Mouse (Mus musculus) liver, embryonic 15.5 days (tissue): ENCODE data around the gene Spock2. TPM values are rescaled to one million over a fixed set of nuclear protein-coding genes. Genes with fewer than 3 reads are reported as not detected.
A peak's percentile ranks its signal among the peaks of the same experiment; 100 is the strongest.

Experiments used
- ATAC-seq: fragments of 200-750 bp; cut with Nextera tagmentation; 2 replicates; pipeline ENCODE4 v1.8.0; 2017; ENCODE audit warnings: moderate number of reproducible peaks, mild to moderate bottlenecking, moderate library complexity; ENCODE audit not compliant: insufficient read depth
- H3K27ac ChIP-seq: fragments of 300-500 bp; sonication (generic); replicated peaks from 2 replicates; pipeline ENCODE4 v1.5.1; 2015; ENCODE audit warnings: mild to moderate bottlenecking, inconsistent platforms
- H3K27me3 ChIP-seq: fragments of 300-500 bp; sonication (generic); 2 replicates; pipeline ENCODE4 v1.6.1; 2015; ENCODE audit warnings: mild to moderate bottlenecking, inconsistent platforms
- H3K36me3 ChIP-seq: fragments of 300-500 bp; sonication (generic); replicated peaks from 2 replicates; pipeline ENCODE4 v1.6.1; 2015; ENCODE audit warnings: moderate library complexity, mild to moderate bottlenecking, inconsistent platforms
- H3K4me1 ChIP-seq: fragments of 300-500 bp; sonication (generic); replicated peaks from 2 replicates; pipeline ENCODE4 v1.6.1; 2015; ENCODE audit warnings: inconsistent platforms
- H3K4me2 ChIP-seq: fragments of 300-500 bp; sonication (generic); 2 replicates; pipeline ENCODE4 v1.6.1; 2015; ENCODE audit warnings: moderate library complexity, mild to moderate bottlenecking, inconsistent platforms
- H3K4me3 ChIP-seq: fragments of 300-500 bp; sonication (generic); replicated peaks from 2 replicates; pipeline ENCODE4 v1.5.1; 2015; ENCODE audit warnings: mild to moderate bottlenecking, inconsistent platforms
- H3K9ac ChIP-seq: fragments of 300-500 bp; sonication (generic); 2 replicates; pipeline ENCODE4 v1.6.1; 2015; ENCODE audit warnings: moderate library complexity, mild to moderate bottlenecking, inconsistent platforms
- H3K9me3 ChIP-seq: fragments of 300-500 bp; sonication (generic); replicated peaks from 2 replicates; pipeline ENCODE4 v1.6.1; 2016; ENCODE audit warnings: inconsistent platforms
- WGBS: fragments of 180-500 bp; shearing (Covaris S2); methylation state at CpG from one replicate; pipeline ENCODE4 v1.1.7; 2015; ENCODE audit warnings: mixed read lengths; ENCODE audit not compliant: insufficient replicate concordance; 5-methylcytosine and 5-hydroxymethylcytosine counted together
- polyA plus RNA-seq: library from polyadenylated mRNA; unstranded; fragments of >200 nt; fragmentation: Nextera tagmentation; extraction: Ambion mirVana; gene quantifications from 2 replicates; pipeline ENCODE4 v1.2.1, GENCODE M21; 2015

Gene Spock2
- polyA plus RNA-seq: 0.09 and 0.10 TPM in 2 replicates

DNA sequence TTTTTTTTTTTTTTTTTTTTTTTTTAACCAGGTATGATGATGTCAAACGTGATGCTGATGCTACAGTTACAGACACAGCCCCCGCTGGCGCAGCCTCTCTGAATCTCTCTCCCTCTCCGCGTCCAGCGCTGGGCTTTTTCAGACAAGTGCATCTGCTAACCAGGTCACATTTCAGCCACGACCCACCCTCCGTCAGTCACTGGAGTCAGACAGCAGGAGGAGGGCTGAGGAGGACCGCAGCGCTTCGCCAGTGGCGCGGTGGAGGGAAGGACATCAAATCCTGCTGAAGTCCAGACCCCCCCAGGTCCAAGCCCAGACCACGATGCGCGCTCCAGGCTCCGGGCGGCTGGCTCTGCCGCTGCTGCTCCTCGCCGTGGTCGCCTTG, at the start of gene Spock2:
Spock2 (plus strand) TSS at position 74 of the 385 bp plus-strand sequence.
- Histone ChIP-seq H3K4me3 (peak within 1 kb of the TSS; percentile 40), H3K27me3 (peaks cover 77% of the 10 kb centered on the region), H3K4me1 (peaks cover 12% of the 10 kb centered on the region), H3K9me3 (no peaks in the 10 kb centered on the region), H3K27ac (no peak within 1 kb of the TSS), H3K36me3 (no peaks in the 10 kb centered on the region), H3K4me2 (peak within 1 kb of the TSS; percentile 62), H3K9ac (no peak within 1 kb of the TSS)
- WGBS: under 1% methylated on average over 22 of the region's 22 CpGs
- ATAC-seq: no peak

DNA sequence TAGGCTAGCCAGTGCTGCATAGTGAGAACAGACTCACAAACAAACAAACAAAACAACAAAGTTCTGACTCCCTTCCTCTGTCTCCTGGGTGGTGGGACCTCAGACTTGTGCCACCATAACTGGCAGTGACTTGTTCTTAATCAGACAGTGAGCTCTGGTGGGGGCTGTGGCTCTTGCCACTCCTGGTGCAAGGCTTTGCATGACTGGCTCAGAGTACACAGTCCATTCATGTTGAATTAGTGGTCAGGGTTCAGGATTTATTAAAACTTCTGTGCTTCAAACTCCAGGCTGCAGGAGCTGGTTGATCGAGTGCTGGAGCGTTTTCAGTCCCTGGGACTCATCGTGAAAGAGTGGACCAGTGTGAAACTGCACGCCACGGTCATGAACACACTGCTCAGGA, 43.8 kb upstream of the Spock2 start:
- no peaks in the 10 kb centered on the region for H3K36me3 ChIP-seq
- no peak overlapping the region for H3K4me3 ChIP-seq
- ATAC-seq: no peak
- no peak overlapping the region for H3K4me2 ChIP-seq
- peaks cover 8% of the 10 kb centered on the region for H3K4me1 ChIP-seq
- no peaks in the 10 kb centered on the region for H3K27me3 ChIP-seq
- no peak overlapping the region for H3K9ac ChIP-seq
- no peaks in the 10 kb centered on the region for H3K9me3 ChIP-seq
- no peak overlapping the region for H3K27ac ChIP-seq
- 80% methylated on average over 5 of the region's 5 CpGs for WGBS

DNA sequence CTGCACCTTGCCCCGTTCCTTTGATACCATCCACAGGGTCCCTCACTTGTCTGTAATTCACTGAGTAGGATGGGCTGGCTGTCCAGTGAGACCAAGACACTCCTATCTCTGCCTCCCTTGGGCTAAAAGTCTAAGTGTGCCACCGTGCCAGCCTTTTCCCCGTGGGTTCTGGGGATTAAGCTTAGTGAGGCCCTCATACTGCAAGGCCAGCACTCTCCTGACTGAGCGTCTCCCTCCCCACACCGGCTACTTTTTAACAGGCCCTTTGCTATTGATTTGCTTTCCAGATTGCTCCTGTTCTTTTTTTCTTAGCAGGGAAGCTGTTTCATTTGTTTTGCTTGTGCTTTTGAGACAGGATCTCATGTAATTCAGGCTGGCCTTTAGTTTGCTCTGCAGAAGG, 43.1 kb upstream of the Spock2 start:
- H3K4me2 ChIP-seq: no peak overlapping the region
- no peak overlapping the region for H3K27ac ChIP-seq
- H3K9ac ChIP-seq: no peak overlapping the region
- no peaks in the 10 kb centered on the region for H3K9me3 ChIP-seq
- no peak overlapping the region for H3K4me3 ChIP-seq
- H3K27me3 ChIP-seq: no peaks in the 10 kb centered on the region
- WGBS: 57% methylated on average over 5 of the region's 5 CpGs
- H3K4me1 ChIP-seq: peaks cover 8% of the 10 kb centered on the region
- no peak for ATAC-seq
- H3K36me3 ChIP-seq: no peaks in the 10 kb centered on the region

DNA sequence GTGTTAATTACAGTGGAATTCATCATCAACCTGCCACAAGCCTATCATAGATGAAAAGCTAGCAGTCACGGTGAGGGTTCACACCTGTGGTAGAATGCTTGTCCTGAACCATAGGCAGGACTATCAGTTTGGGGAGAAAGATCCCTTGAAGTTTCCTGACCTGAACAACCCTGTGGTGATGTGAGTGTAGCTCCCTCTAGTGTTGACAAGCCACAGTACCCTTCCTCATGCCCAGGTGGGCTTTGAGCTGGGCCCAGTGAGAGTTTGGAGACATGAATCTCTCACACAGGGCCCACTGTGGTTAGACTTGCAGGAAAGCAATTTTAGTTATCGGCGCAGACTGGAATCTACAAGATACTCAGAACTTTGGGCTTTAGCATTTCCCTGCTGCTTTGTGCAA, 39.5 kb upstream of the Spock2 start:
- peaks cover 8% of the 10 kb centered on the region for H3K4me1 ChIP-seq
- no peak overlapping the region for H3K4me3 ChIP-seq
- 66% methylated on average over 3 of the region's 3 CpGs for WGBS
- H3K4me2 ChIP-seq: no peak overlapping the region
- H3K9ac ChIP-seq: no peak overlapping the region
- H3K27ac ChIP-seq: no peak overlapping the region
- no peaks in the 10 kb centered on the region for H3K36me3 ChIP-seq
- ATAC-seq: no peak
- H3K27me3 ChIP-seq: no peaks in the 10 kb centered on the region
- no peaks in the 10 kb centered on the region for H3K9me3 ChIP-seq

DNA sequence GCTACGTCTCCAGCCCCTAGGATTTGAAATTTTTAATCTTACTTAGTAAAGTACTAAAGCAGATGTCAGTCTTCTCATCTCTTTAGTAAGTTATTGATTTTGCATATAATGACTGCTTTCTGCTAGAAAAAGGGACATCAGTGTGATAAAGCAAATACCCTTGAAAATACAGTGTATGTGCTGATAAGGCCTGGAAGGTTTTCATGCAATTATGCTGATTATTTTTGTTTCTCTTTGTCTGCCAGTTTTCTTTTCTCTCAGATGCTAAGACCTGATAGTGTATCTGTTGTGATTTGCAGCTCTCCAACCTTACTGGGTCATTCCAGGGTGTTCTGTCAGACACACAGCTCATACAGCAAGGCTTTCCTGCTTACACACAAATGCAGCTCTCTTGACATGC, 30.9 kb upstream of the Spock2 start:
- no peak overlapping the region for H3K27ac ChIP-seq
- no peak overlapping the region for H3K4me2 ChIP-seq
- WGBS: 68% methylated on average over 1 of the region's 1 CpGs
- H3K4me1 ChIP-seq: peaks cover 48% of the 10 kb centered on the region
- no peaks in the 10 kb centered on the region for H3K9me3 ChIP-seq
- H3K9ac ChIP-seq: no peak overlapping the region
- H3K36me3 ChIP-seq: no peaks in the 10 kb centered on the region
- ATAC-seq: no peak
- H3K4me3 ChIP-seq: no peak overlapping the region
- H3K27me3 ChIP-seq: no peaks in the 10 kb centered on the region

DNA sequence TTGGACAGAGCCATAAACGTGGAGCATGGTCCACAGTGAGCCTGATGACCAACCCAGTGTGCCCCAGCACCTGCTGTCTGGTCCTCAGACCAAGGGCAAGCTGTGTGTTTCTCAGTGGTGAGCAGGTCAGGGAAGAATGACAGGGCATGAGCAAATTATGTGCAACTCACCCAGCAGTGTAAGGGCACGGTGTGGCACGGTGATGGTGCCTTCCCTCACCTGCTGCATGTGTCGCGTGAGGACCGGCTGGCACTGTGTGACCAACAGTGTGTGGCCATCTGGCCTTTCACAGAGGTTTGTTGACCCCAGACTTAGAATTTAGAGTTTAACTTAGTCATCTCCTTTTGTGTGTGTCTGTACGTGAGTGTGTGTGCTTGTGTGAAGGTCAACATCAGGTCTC, 28.8 kb upstream of the Spock2 start:
- Histone ChIP-seq H3K9ac (0 out of 2 replicates have a peak overlapping the region, but pooled peaks have one; percentile 13), H3K4me1 (peaks cover 66% of the 10 kb centered on the region)

DNA sequence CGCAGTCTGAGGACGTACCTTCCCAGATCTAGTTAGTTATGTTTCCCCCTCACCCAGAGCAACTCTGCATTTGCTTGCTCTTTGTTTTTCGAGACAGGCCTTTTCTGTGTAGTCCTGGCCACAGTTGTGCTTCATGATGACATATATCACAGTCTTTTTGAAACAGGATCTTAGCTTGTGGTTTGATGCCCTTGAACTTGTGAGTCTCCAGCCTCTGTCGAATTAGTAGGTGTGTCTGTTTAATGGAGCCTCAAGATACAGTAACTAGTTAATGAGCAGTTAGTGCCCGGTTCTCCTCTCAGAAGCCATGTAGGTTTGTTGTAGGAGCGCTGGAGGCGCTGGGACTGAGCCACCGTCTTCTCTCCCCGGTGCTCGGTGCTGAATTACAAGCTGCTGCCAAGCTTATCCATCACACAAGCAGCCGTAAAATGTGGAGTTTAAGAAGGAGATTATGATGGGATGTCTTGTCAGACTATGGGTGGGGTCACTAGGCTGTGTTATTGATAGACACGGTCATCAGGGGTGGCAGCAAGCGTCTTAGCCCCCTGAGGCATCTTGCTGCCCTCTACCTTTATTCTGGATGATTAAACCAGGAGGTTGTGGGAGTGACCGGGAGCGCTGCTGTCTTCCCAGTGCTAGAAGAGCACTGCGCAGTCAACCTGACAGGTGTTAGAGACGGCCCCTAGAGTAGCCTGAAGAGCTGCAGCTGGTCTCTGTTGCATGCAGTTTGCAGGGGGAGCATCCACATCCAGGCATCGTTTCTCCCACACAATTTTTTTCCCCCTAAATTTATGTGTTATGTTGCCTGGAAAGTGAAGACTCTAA, 28.1 kb upstream of the Spock2 start:
- WGBS: 26% methylated on average over 18 of the region's 18 CpGs
- H3K27ac ChIP-seq: peak overlapping the region; percentile 88

More for the DNA sequence above, 28.8 kb upstream of the Spock2 start:
- peak overlapping the region; percentile 74 for H3K4me2 ChIP-seq
- H3K9me3 ChIP-seq: no peaks in the 10 kb centered on the region
- no peaks in the 10 kb centered on the region for H3K36me3 ChIP-seq
- H3K27me3 ChIP-seq: no peaks in the 10 kb centered on the region
- peak overlapping the region; percentile 88 for H3K27ac ChIP-seq
- WGBS: 87% methylated on average over 7 of the region's 7 CpGs
- no peak overlapping the region for H3K4me3 ChIP-seq
- no peak for ATAC-seq

DNA sequence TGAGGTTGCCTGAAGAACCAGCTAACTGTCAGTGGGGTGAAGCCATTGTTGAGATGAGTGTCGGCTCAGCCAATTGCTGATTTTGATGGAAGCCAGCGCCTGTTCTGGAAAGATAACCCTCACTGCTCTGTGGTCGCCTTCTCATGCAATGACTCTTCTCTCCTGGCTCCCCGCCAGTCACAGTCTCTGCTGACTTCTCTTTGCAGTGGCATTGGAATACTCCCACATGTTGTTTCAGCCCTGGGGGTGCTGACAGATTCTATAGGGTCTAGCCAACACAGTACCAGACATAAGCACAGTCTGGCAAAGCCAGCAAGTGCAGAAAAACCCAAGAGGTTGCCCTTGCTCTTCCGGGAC, 27.5 kb upstream of the Spock2 start:
- WGBS: 25% methylated on average over 5 of the region's 5 CpGs
- H3K27ac ChIP-seq: peak overlapping the region; percentile 88
- H3K9ac ChIP-seq: peak overlapping the region; percentile 26; the same call in 1 of the 2 replicates
- H3K4me2 ChIP-seq: peak overlapping the region; percentile 74
- no peaks in the 10 kb centered on the region for H3K9me3 ChIP-seq
- no peaks in the 10 kb centered on the region for H3K27me3 ChIP-seq
- ATAC-seq: peak; percentile 89
- H3K4me3 ChIP-seq: peak overlapping the region; percentile 32
- H3K4me1 ChIP-seq: peaks cover 75% of the 10 kb centered on the region
- no peaks in the 10 kb centered on the region for H3K36me3 ChIP-seq

More for the DNA sequence above, 28.1 kb upstream of the Spock2 start:
- Histone ChIP-seq H3K9me3 (no peaks in the 10 kb centered on the region), H3K9ac (peak overlapping the region; percentile 9; the same call in 1 of the 2 replicates), H3K4me1 (peaks cover 74% of the 10 kb centered on the region), H3K4me2 (peak overlapping the region; percentile 74), H3K4me3 (peak overlapping the region; percentile 32), H3K27me3 (no peaks in the 10 kb centered on the region), H3K36me3 (no peaks in the 10 kb centered on the region)
- ATAC-seq: peak; percentile 86

DNA sequence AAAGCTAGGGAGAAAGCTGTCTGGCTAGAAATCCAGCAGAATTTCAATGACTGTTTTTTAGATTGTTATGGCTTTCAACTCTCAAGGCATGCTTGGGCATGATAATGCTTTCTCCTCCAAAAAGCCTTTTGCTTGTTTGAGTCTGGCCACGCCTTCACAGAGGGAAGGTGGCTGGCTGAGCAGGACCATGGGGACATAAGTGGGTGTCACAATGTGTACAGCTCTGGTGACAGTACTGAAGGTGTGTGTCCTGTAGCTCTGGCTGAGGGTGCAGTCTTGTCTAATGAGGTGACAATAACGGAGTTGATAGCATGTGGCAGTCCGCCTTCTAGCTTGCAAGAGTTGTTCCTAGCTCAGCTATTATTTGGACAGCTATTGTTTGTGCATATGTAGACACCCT, 25.8 kb upstream of the Spock2 start:
- Histone ChIP-seq H3K27ac (peak overlapping the region; percentile 88), H3K4me3 (no peak overlapping the region), H3K4me2 (peak overlapping the region; percentile 17; the same call in 1 of the 2 replicates), H3K27me3 (no peaks in the 10 kb centered on the region), H3K9me3 (no peaks in the 10 kb centered on the region), H3K4me1 (peaks cover 75% of the 10 kb centered on the region), H3K9ac (no peak overlapping the region), H3K36me3 (no peaks in the 10 kb centered on the region)
- WGBS: 27% methylated on average over 3 of the region's 3 CpGs
- ATAC-seq: peak; percentile 16; the same call in 1 of the 2 replicates

DNA sequence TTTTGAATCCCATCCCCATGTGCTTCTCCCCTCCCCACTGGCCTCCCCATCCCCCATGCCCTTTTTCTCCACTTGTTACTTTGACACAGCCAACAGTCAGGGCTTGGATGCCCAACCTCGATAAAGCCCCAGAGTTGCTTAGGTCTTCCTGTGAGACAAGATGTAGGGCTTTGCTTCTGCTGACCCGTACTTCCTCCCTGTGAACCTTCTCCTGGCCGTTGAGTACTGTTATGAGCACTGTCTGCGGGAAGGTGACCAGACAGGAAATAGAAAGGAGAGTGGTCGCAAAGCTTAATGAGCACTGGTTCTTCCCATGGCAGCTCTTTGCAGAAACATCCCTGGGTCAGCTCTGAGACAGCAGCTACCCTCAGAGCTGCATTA, 25.4 kb upstream of the Spock2 start:
- H3K4me2 ChIP-seq: peak overlapping the region; percentile 17; the same call in 1 of the 2 replicates
- H3K4me1 ChIP-seq: peaks cover 72% of the 10 kb centered on the region
- no peaks in the 10 kb centered on the region for H3K9me3 ChIP-seq
- H3K4me3 ChIP-seq: no peak overlapping the region
- H3K27ac ChIP-seq: peak overlapping the region; percentile 88
- no peak for ATAC-seq
- H3K9ac ChIP-seq: no peak overlapping the region
- no peaks in the 10 kb centered on the region for H3K36me3 ChIP-seq
- WGBS: 6% methylated on average over 5 of the region's 5 CpGs
- H3K27me3 ChIP-seq: no peaks in the 10 kb centered on the region

DNA sequence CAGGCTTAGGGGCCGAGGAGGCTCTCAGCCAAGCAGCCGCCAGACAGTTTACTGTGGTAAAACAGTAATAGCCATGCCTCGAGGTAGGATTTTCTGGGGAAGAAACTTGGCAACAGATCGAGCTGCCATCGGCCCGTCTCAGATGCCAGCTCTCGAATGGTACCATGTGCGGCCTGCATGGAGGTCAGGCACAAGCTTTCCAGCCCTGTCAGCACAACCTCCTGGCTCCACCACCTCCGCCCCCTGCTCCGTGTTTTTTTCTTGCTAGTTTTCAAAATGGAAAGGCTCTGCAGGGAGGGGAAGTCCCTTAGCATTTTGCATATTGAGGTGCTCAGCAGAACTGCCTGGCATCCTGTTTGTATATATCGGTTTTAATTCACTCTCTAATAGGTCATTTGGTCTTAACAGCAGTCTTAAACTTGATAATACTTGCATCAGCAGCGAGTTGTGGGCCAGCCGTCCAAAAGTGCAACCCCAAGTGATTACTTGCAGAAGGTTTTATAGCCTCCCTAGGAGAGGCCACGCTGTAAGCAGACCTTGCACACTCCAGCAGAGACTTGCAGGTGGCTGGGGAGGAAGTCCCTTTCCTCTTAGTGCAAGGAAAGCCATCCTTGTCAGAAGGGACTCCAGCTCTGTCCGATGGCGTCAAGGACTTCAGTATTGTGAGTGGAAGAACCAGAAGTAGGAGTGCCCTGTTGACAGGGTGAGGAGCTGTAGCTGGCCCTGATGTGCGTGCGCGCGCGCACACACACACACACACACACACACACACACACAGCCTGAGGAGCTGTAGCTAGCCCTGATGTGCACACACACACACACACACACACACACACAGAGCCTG, 24.8 kb upstream of the Spock2 start:
- Histone ChIP-seq H3K27me3 (no peaks in the 10 kb centered on the region), H3K4me1 (peaks cover 70% of the 10 kb centered on the region), H3K27ac (peak overlapping the region; percentile 88), H3K4me2 (no peak overlapping the region), H3K9ac (no peak overlapping the region), H3K9me3 (no peaks in the 10 kb centered on the region), H3K4me3 (no peak overlapping the region), H3K36me3 (no peaks in the 10 kb centered on the region)
- no peak for ATAC-seq
- WGBS: 41% methylated on average over 21 of the region's 21 CpGs
